Mouse (Mus musculus): ENCODE measurements around the gene Olfr24. TPM values are rescaled to one million over a fixed set of nuclear protein-coding genes. Genes with fewer than 3 reads are reported as not detected.

Gene Olfr24
- polyA plus RNA-seq, 1 experiment from 2014 or later: not detected

DNA sequence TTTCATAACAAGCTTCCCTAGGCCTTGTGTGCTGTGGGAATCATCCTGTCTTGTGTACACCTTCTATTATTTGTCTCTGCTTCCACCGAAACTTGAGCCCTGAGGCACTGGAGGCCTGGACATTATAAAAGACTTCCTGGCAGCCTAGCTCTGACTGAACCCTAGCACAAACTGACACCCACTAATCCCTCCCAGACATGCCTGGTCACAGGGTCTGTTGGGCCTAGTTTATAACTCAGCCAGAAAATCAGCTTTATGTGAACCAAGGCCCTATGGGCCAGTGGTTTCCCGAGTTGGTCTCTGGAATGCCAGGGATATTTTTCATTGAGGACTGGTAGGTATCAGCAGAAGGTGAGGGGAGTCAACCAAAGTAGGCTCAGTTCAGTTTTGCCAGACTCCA is 42.8 kb downstream of the Olfr24 start:
- Histone ChIP-seq H3K9me3 (ENCODE audit: control insufficient read depth, low read length) (no peaks in the 10 kb centered on the region), H3K9ac (ENCODE audit: low read length) (no peak overlapping the region), H3K27ac (ENCODE audit: low read depth, low read length) (no peak overlapping the region), H3K27me3 (ENCODE audit: control insufficient read depth, insufficient read depth, low read length) (no peaks in the 10 kb centered on the region), H3K4me3 (ENCODE audit: low read depth, low read length) (no peak overlapping the region), H3K36me3 (ENCODE audit: control insufficient read depth, insufficient read depth, low read length) (no peaks in the 10 kb centered on the region), H3K4me1 (ENCODE audit: control insufficient read depth, insufficient read depth, low read length) (no peaks in the 10 kb centered on the region), H3K4me2 (no peak overlapping the region)
- DNase-seq (ENCODE audit: low spot score, missing footprints): no peak
- peak; percentile 71 for ATAC-seq (ENCODE audit: low FRiP score)
- 25% methylated on average over 2 of the region's 2 CpGs for WGBS

DNA sequence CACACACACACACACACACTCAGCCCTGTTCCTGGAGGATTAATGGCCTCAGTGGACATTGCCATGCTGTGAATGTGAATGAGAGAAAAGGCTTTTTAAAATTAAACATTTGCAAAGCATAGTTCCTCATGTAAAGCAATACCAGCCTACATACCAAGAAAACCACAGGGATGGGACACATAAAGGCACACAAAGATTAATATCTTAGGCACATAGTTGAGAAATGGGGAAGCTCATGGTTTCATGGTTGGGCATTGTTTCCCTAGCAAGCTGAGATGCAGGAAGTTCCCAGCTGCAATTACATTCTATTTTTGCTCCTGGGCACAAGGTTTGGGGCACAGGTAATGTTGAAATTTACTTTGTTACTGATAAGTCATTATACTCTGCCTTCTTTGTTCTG is 58.2 kb downstream of the Olfr24 start:
- no peaks in the 10 kb centered on the region for H3K4me1 ChIP-seq (ENCODE audit: control insufficient read depth, insufficient read depth, low read length)
- H3K4me2 ChIP-seq: no peak overlapping the region
- H3K27ac ChIP-seq (ENCODE audit: low read depth, low read length): no peak overlapping the region
- H3K4me3 ChIP-seq (ENCODE audit: low read depth, low read length): no peak overlapping the region
- no peak for DNase-seq (ENCODE audit: low spot score, missing footprints)
- H3K9ac ChIP-seq (ENCODE audit: low read length): no peak overlapping the region
- no peak for ATAC-seq (ENCODE audit: low FRiP score)
- H3K27me3 ChIP-seq (ENCODE audit: control insufficient read depth, insufficient read depth, low read length): no peaks in the 10 kb centered on the region
- H3K36me3 ChIP-seq (ENCODE audit: control insufficient read depth, insufficient read depth, low read length): no peaks in the 10 kb centered on the region
- no peaks in the 10 kb centered on the region for H3K9me3 ChIP-seq (ENCODE audit: control insufficient read depth, low read length)

Other genes starting within 250 kb of the Olfr24 start
- gene Muc16, start 89.5 kb downstream of the Olfr24 start, polyA plus RNA-seq (2014; fragmentation: Nextera tagmentation; extraction: Ambion mirVana): not detected in 2 replicates
- not detected in 2 replicates for gene Olfr828, start 55.5 kb upstream of the Olfr24 start, polyA plus RNA-seq (2014; fragmentation: Nextera tagmentation; extraction: Ambion mirVana)
- gene Olfr829, start 90.9 kb upstream of the Olfr24 start, polyA plus RNA-seq (2014; fragmentation: Nextera tagmentation; extraction: Ambion mirVana): not detected in 2 replicates
- gene Olfr830, start 110.7 kb upstream of the Olfr24 start, polyA plus RNA-seq (2014; fragmentation: Nextera tagmentation; extraction: Ambion mirVana): not detected in 2 replicates
- not detected in 2 replicates for gene Olfr832, start 173.1 kb upstream of the Olfr24 start, polyA plus RNA-seq (2014; fragmentation: Nextera tagmentation; extraction: Ambion mirVana)
- not detected in 2 replicates for gene Olfr834, start 224.0 kb upstream of the Olfr24 start, polyA plus RNA-seq (2014; fragmentation: Nextera tagmentation; extraction: Ambion mirVana)